9 mouse cellular contexts compared by ENCODE assay signal in the genomic region with DNA sequence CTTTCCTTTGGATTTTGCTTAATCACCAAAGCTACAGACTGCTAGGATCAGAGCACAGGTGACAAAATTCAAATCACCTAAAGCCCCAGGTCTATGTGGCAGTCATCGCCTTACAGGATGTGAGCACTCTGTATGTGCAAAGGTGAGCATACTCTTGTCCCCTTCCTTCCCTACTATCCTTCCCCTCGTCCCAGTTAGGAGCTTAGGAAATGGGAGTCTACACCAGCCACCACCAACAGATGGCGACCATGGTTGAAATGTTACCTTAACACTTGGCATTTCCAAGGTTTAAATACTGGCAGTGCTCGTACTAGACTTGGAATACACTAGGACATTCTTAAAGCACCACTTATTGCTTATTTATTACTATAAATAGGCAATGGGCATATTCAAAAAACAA.
DNase-seq lines count a peak whose midpoint lies in the region; ATAC-seq lines count a peak whose summit lies in the region.
"Had no signal": no experiment of that assay in that cellular context is flagged by ENCODE, and none has a peak within 500 bp of the region (broad histone marks: within the 10 kb centered on the region; RNA-seq: fewer than 3 reads in every experiment).

No protein-coding gene starts in this region.

- WGBS in kidney, embryonic 14.5 days, result 31% methylated on average over 4 of the region's 4 CpGs

- no peak overlapping the region for H3K4me3 ChIP-seq in kidney, embryonic 14.5 days (ENCODE audit: low read length)
- H3K4me3 ChIP-seq: embryonic facial prominence, embryonic 12.5 days had no signal

- H3K36me3 ChIP-seq in kidney, embryonic 14.5 days (ENCODE audit: control insufficient read depth, insufficient read depth, low read length), result no peaks in the 10 kb centered on the region; the same call in 1 of the 2 replicates
- H3K36me3 ChIP-seq: embryonic facial prominence, embryonic 12.5 days had no signal

- H3K27me3 ChIP-seq in kidney, embryonic 14.5 days (ENCODE audit: control insufficient read depth, insufficient read depth, low read length), result no peaks in the 10 kb centered on the region
- H3K27me3 ChIP-seq: embryonic facial prominence, embryonic 12.5 days had no signal

- H3K9me3 ChIP-seq in kidney, embryonic 14.5 days (ENCODE audit: control insufficient read depth, low read length), result no peaks in the 10 kb centered on the region
- H3K9me3 ChIP-seq: embryonic facial prominence, embryonic 12.5 days had no signal

- ATAC-seq in kidney, embryonic 14.5 days (ENCODE audit: low FRiP score, low TSS enrichment), result no peak
- peak; percentile 51; the same call in 1 of the 2 replicates for ATAC-seq in megakaryocyte progenitor cell, adult 5-6 weeks (replicated peaks; ENCODE audit: poor library complexity)

- H3K4me1 ChIP-seq in kidney, embryonic 14.5 days (ENCODE audit: control insufficient read depth, insufficient read depth, low read length), result peaks cover 41% of the 10 kb centered on the region

- no peak overlapping the region for H3K27ac ChIP-seq in kidney, embryonic 14.5 days (ENCODE audit: low read depth, low read length)
- H3K27ac ChIP-seq: embryonic facial prominence, embryonic 12.5 days had no signal

- DNase-seq in kidney, adult 11 months, result peak; percentile 32
- peak; percentile 61 for DNase-seq in NIH3T3 (ENCODE audit: low read depth)
- DNase-seq in cerebellum, postnatal 25 days, result peak; percentile 28 to 70
- peak; percentile 67 for DNase-seq in kidney, adult 9 months
- no peak for DNase-seq in thymus, postnatal 36 days
- DNase-seq in urinary bladder, postnatal 4 days (ENCODE audit: low spot score in 2 of 2), result no peak

- no peak overlapping the region for H3K4me2 ChIP-seq in kidney, embryonic 14.5 days (replicated peaks; ENCODE audit: low read depth, low read length)
- H3K4me2 ChIP-seq: embryonic facial prominence, embryonic 12.5 days had no signal

- H3K9ac ChIP-seq in kidney, embryonic 14.5 days (ENCODE audit: low read depth, low read length), result no peak overlapping the region
- H3K9ac ChIP-seq: embryonic facial prominence, embryonic 12.5 days had no signal

Comparison
In these comparisons a context has a peak if more than half of its experiments do, and no peak if none do; other contexts are left out.
1. DNase-seq: peak in kidney, adult 11 months (single experiment), NIH3T3 (single experiment), cerebellum, postnatal 25 days (2 of 2) and kidney, adult 9 months (single experiment); none in thymus, postnatal 36 days (0 of 2) and urinary bladder, postnatal 4 days (0 of 2).